Mouse (Mus musculus): Measurements from ENCODE around the gene Arhgef7. TPM values are rescaled to one million over a fixed set of nuclear protein-coding genes. Genes with fewer than 3 reads are reported as not detected.

The Arhgef7 gene
- polyA plus RNA-seq, 1 experiment from 2014 or later: 50.1 TPM

DNA sequence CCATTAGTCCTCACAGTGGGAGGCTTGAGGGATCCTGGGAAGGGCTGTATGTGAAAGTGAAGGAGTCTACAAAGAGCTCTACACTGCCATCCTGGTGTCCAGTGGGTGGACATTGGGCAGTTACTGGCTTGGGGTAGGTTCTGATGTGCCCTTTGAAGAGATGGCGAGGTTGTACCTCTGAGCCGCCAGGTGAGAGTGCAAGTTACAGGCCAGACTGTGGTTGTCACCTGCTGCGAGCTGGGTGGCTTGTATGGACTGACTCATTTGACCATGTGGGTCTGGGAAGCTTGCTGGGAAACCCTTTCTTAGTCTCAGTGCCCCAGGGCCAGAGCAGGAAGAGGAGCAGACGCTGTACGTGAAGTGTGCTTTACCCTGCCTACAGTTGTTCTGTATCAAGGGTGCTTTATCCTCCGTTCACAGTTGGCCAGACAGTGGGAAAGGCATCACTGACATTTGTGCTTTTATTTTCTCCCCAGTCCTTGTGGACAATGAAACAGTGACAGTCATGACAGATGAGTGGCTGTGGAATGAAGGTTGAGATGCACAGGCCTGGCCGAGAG, 43.1 kb downstream of the Arhgef7 start:
- 75% methylated on average over 7 of the region's 7 CpGs for WGBS
- Histone ChIP-seq H3K4me2 (no peak overlapping the region), H3K4me1 (peaks cover 23% of the 10 kb centered on the region), H3K4me3 (no peak overlapping the region), H3K9me3 (no peaks in the 10 kb centered on the region), H3K27me3 (no peaks in the 10 kb centered on the region), H3K36me3 (0 out of 2 replicates have a peak, but pooled peaks cover 9% of the 10 kb centered on the region), H3K9ac (no peak overlapping the region), H3K27ac (no peak overlapping the region; the same call in 1 of the 2 replicates)
- no peak for ATAC-seq (ENCODE audit: insufficient number of reproducible peaks, low FRiP score, low TSS enrichment, low read depth)

DNA sequence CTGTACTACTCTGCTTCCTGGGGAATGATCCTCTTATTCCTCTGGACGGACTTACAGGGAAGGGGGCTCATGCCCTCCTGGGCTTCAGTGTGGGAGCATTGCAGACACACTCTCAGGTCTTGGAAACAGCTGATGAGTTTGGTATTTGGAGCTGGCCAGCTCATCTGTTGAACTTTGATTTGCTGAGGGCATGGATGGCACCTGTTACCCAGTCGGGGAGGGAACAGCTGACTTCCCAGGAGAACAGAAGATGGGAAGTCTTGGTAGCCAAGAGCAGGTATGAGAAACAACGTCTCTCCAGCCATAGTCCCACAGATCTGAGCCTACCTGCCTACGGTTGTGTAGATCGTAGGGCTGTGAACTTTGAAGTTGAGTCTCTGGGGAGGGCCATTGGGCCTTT, 44.1 kb downstream of the Arhgef7 start:
- no peak overlapping the region for H3K9ac ChIP-seq
- ATAC-seq (ENCODE audit: insufficient number of reproducible peaks, low FRiP score, low TSS enrichment, low read depth): no peak
- H3K27ac ChIP-seq: no peak overlapping the region
- H3K4me3 ChIP-seq: no peak overlapping the region
- H3K27me3 ChIP-seq: no peaks in the 10 kb centered on the region
- no peak overlapping the region for H3K4me2 ChIP-seq
- 0 out of 2 replicates have a peak, but pooled peaks cover 8% of the 10 kb centered on the region for H3K36me3 ChIP-seq
- WGBS: 86% methylated on average over 5 of the region's 5 CpGs
- H3K9me3 ChIP-seq: no peaks in the 10 kb centered on the region
- H3K4me1 ChIP-seq: peaks cover 28% of the 10 kb centered on the region

DNA sequence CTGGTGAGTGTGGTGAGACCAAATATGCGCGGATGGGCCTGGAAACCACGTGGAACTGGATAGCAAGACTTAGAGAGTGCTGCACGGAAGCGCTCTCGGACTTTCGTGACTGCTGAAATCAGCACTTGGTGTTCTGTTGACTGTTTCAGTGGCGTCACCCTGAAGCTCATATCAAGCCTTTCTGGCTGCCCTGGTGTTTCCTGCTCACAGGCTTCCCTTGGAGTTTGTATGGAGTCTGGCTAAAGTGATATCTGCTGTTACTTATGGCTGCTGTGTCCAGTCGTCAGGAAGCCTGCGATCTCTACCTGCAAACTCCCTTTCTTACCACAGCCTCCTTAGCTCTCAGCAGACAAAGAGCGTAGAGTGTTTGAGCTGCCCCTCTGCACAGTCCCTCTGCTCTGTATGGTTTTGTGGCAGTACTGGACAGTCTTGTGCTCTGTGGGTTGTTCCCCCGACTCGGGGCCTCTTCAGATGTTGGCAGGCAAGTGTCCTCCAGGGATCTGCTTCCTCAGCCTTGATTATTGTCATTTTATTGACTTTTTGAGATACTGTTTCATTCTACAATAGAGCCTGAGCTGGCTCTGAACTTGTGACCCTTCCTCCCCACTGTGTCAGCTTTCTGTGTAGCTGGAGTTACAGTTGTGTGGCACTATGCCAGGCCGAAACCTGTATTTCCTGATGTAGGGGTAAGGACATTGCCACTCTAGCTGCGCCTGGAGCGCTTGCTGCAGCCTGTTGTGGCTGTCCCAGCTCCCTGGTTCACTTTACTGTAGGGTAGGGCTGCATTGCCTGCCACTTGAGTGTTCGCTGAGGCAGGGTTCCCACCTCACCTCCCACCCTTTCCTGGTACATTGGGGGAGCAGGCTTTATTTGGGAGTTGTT, 46.9 kb downstream of the Arhgef7 start:
- H3K4me1 ChIP-seq: peaks cover 46% of the 10 kb centered on the region
- H3K36me3 ChIP-seq: no peaks in the 10 kb centered on the region
- no peaks in the 10 kb centered on the region for H3K27me3 ChIP-seq
- no peak overlapping the region for H3K4me3 ChIP-seq
- no peak overlapping the region for H3K9ac ChIP-seq
- no peak overlapping the region for H3K4me2 ChIP-seq
- WGBS: 65% methylated on average over 17 of the region's 17 CpGs
- H3K9me3 ChIP-seq: no peaks in the 10 kb centered on the region
- peak overlapping the region; percentile 75 for H3K27ac ChIP-seq
- peak; percentile 66; the same call in 1 of the 2 replicates for ATAC-seq (ENCODE audit: insufficient number of reproducible peaks, low FRiP score, low TSS enrichment, low read depth)

DNA sequence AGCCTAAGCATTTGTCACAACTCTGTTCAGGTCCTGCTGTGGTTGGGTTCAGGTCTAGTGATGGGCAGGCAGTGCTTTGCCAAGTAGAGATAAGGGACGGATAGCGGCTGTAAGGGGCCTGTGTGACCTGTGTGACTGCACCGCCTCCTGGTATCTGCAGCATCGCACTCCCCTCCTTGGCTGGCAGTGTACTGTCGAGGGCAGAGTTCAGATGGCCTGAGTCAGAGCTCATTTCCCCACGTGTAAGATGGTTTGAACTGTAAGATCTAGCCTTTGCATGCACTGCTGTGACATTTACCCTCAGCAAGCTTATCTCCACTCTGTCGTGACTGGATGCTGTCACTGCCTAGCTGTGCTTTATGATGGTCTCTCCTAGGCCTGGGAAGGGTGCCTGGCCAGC, 48.4 kb downstream of the Arhgef7 start:
- WGBS: 61% methylated on average over 7 of the region's 7 CpGs
- H3K9ac ChIP-seq: no peak overlapping the region
- H3K4me1 ChIP-seq: peaks cover 57% of the 10 kb centered on the region
- H3K9me3 ChIP-seq: no peaks in the 10 kb centered on the region
- H3K4me2 ChIP-seq: no peak overlapping the region
- no peak for ATAC-seq (ENCODE audit: insufficient number of reproducible peaks, low FRiP score, low TSS enrichment, low read depth)
- peaks cover 1% of the 10 kb centered on the region; the same call in 1 of the 2 replicates for H3K36me3 ChIP-seq
- no peak overlapping the region for H3K27ac ChIP-seq
- H3K4me3 ChIP-seq: no peak overlapping the region
- H3K27me3 ChIP-seq: no peaks in the 10 kb centered on the region

DNA sequence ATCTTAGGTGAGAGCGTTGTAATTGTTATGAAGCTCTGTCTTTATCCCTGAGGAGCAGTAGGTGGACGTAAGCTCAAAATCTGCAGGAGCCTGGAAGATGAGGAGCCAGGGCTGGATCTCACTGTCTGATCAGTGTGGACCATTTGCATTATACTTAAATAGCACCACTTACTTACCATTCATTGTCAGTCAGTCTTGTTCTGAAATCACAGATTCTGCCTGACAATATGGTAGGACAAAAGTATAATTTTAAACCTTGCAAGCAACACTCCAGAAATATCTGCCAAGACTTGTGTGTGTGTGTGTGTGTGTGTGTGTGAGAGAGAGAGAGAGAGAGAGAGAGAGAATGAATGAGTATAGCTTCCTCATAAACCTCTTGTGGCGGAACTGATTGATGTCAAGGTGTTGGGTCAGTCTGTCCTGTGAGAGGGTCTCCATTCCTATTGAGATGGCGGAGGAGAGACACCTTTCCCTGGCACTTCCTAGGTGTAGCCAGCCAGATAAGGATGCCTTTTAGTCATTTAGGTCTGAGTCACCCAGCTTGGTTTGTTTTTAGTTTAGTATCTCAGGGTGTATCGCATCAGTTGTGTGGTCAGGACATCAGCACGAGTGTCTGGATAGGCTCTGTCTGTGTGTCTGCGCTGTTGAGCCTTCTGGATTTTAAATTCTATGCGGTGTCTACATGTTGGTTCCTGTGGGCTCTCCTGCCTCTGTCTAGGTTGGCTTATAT, 49.1 kb downstream of the Arhgef7 start:
- Histone ChIP-seq H3K4me1 (peaks cover 57% of the 10 kb centered on the region), H3K36me3 (peaks cover 6% of the 10 kb centered on the region; the same call in 1 of the 2 replicates), H3K9me3 (no peaks in the 10 kb centered on the region), H3K4me2 (no peak overlapping the region), H3K4me3 (no peak overlapping the region), H3K27ac (no peak overlapping the region), H3K27me3 (no peaks in the 10 kb centered on the region), H3K9ac (no peak overlapping the region)
- ATAC-seq (ENCODE audit: insufficient number of reproducible peaks, low FRiP score, low TSS enrichment, low read depth): no peak
- 93% methylated on average over 8 of the region's 8 CpGs for WGBS

DNA sequence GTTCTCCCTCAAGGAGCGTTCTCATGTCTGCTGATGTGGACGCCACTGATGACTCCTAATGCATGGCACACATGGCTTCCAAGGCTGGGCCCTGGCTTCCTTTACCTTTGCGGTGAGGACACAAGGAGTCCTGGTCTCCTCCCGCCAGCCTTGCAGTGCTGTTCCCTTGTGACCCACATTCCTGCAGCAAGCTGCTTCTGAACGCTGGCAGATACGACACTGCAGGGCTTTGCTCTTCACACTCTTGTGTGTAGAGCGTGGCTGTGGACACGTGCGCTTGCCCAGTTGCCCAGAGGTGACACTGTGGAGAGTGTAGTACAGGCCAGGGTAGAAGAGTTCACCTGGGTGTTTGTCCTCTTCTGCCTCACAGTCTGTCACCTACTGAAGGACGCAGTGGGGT, 49.7 kb downstream of the Arhgef7 start:
- H3K4me2 ChIP-seq: no peak overlapping the region
- H3K9me3 ChIP-seq: no peaks in the 10 kb centered on the region
- H3K4me3 ChIP-seq: no peak overlapping the region
- H3K27ac ChIP-seq: no peak overlapping the region
- WGBS: 55% methylated on average over 10 of the region's 10 CpGs
- no peaks in the 10 kb centered on the region for H3K27me3 ChIP-seq
- H3K4me1 ChIP-seq: peaks cover 55% of the 10 kb centered on the region
- no peak overlapping the region for H3K9ac ChIP-seq
- peaks cover 12% of the 10 kb centered on the region for H3K36me3 ChIP-seq
- no peak for ATAC-seq (ENCODE audit: insufficient number of reproducible peaks, low FRiP score, low TSS enrichment, low read depth)

DNA sequence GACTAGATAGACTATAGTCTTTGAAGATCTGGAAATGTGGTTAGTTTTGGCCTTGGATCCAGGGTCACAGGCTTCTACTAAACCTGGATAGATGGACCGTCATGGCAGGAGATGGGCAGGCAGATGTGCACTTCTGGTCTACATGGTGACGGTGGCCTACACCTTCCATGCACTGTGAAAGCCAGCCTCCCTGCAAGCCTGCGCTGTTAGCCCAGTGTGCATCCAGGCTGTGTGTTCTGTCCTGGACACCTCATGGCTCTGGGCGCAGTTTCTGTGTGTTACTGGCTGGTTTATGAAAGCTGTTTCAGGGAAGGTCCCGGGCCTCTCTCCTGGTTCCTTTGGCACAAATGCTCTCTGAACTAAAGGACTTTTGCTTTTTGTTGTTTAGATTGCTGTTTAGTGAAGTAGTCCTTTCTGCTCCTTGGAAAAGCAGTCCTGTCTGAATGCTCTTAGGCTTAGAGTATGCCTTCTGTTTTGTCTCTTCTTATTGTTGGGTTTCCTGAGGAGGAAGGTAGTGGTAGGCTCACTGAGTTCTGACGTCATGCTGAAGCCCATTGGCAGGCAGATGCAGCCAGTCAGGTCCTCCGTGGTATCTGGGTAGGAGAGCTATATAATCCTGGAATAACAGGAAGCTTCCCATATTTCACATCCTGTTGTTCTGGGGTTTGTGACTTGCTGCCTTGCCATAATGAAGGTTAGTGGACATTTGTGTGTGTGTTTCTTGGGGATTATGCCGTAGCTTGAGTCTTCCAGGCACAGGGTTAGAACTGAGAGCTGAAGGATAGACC, 51.3 kb downstream of the Arhgef7 start:
- WGBS: 74% methylated on average over 8 of the region's 8 CpGs
- H3K4me2 ChIP-seq: no peak overlapping the region
- H3K36me3 ChIP-seq: peaks cover 28% of the 10 kb centered on the region
- H3K4me1 ChIP-seq: peaks cover 52% of the 10 kb centered on the region
- H3K9ac ChIP-seq: no peak overlapping the region
- peak overlapping the region; percentile 13; the same call in 1 of the 2 replicates for H3K4me3 ChIP-seq
- H3K9me3 ChIP-seq: no peaks in the 10 kb centered on the region
- no peak for ATAC-seq (ENCODE audit: insufficient number of reproducible peaks, low FRiP score, low TSS enrichment, low read depth)
- H3K27ac ChIP-seq: peak overlapping the region; percentile 70; the same call in 1 of the 2 replicates
- no peaks in the 10 kb centered on the region for H3K27me3 ChIP-seq

DNA sequence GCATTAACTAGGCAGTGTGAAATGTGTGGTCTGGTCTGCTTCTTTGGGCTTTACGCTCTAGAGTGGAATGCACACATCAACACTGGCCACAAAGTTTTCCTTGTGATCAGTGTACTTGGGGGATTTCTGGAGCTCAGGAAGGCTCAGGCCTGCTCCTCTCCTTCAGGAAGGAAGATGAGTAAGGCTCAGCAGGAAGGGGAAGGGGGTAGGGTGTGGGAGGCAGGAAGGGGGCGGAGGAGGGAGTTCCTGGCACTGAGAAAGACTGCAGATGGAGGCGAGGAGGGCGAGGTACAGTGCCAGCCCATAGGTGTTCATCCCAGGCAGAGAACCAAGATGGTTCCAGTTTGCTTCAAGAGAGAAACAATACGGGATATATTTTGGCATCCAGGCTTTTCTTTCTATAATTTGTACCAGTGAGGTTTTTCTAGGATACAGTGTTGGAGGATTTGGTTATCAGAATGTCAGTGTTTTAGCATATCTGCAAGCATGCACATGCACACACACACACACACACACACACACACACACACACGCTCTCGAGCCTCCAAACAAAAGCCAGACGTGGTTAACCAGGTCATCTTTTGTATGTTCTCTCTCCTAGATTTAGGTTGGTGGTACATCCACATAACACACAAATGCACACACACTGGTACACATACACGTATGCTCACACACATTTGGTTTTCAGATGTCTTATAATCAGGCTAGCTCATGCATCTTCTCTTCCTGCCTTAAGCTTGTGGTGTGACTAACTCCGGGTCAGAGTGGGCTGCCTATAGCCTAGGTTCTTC, 52.5 kb downstream of the Arhgef7 start:
- H3K9ac ChIP-seq: no peak overlapping the region
- peak overlapping the region; percentile 70 for H3K27ac ChIP-seq
- no peak overlapping the region for H3K4me2 ChIP-seq

DNA sequence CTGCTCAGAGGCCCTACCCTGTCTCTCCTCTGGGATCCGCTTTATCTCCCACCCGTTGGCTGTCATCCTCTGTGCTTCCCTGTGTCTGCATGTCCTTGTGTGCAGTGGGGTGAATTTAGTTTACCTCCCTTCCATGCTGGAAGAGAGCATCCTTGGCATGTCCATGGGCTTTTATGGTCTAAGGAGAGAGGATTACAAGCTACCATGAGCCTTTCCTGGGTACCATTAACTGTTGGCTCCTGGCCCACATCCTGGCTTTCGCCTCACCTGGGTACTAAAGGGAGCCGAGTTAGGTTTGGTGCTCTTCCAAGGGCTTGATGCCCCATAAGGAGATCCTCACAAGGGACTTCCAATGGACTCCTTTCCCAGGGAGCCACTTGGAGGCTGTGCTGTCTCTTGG, 53.1 kb downstream of the Arhgef7 start:
- H3K36me3 ChIP-seq: peaks cover 43% of the 10 kb centered on the region
- peaks cover 34% of the 10 kb centered on the region for H3K4me1 ChIP-seq
- no peak overlapping the region for H3K4me2 ChIP-seq
- no peaks in the 10 kb centered on the region for H3K9me3 ChIP-seq
- no peak for ATAC-seq (ENCODE audit: insufficient number of reproducible peaks, low FRiP score, low TSS enrichment, low read depth)
- no peak overlapping the region for H3K27ac ChIP-seq
- no peaks in the 10 kb centered on the region for H3K27me3 ChIP-seq
- 80% methylated on average over 4 of the region's 4 CpGs for WGBS
- H3K4me3 ChIP-seq: no peak overlapping the region
- H3K9ac ChIP-seq: no peak overlapping the region

More for the DNA sequence above, 52.5 kb downstream of the Arhgef7 start:
- WGBS: 60% methylated on average over 10 of the region's 10 CpGs
- ATAC-seq (ENCODE audit: insufficient number of reproducible peaks, low FRiP score, low TSS enrichment, low read depth): no peak
- H3K4me1 ChIP-seq: peaks cover 40% of the 10 kb centered on the region
- H3K36me3 ChIP-seq: peaks cover 37% of the 10 kb centered on the region
- H3K4me3 ChIP-seq: peak overlapping the region; percentile 13; the same call in 1 of the 2 replicates
- no peaks in the 10 kb centered on the region for H3K27me3 ChIP-seq
- H3K9me3 ChIP-seq: no peaks in the 10 kb centered on the region

DNA sequence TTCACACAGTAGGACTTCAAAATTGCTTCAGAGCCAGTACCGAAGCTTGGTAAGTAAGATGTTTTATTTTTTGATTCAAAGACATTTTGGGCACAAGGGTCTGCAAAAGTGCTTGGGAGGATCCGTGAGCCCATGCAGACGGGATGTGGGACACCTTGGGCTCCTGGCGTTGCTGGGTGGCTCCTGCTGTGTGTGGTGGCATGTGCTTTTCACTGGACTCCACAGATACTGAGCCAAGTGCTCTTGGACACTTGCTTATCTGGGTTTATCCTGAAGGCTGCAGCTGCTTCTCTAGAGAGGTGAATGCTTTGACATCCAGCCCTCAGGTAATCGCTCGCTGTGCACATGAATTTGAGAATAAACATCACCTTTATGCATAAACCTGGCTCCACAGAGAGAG, 55.1 kb downstream of the Arhgef7 start:
- H3K4me3 ChIP-seq: no peak overlapping the region
- no peaks in the 10 kb centered on the region for H3K27me3 ChIP-seq
- H3K4me1 ChIP-seq: peaks cover 25% of the 10 kb centered on the region
- WGBS: 91% methylated on average over 6 of the region's 6 CpGs
- no peaks in the 10 kb centered on the region for H3K9me3 ChIP-seq
- no peak overlapping the region for H3K9ac ChIP-seq
- no peak for ATAC-seq (ENCODE audit: insufficient number of reproducible peaks, low FRiP score, low TSS enrichment, low read depth)
- no peak overlapping the region for H3K27ac ChIP-seq
- H3K36me3 ChIP-seq: peaks cover 51% of the 10 kb centered on the region
- no peak overlapping the region for H3K4me2 ChIP-seq
